24 mouse cellular contexts compared by ENCODE assay signal in the genomic region with DNA sequence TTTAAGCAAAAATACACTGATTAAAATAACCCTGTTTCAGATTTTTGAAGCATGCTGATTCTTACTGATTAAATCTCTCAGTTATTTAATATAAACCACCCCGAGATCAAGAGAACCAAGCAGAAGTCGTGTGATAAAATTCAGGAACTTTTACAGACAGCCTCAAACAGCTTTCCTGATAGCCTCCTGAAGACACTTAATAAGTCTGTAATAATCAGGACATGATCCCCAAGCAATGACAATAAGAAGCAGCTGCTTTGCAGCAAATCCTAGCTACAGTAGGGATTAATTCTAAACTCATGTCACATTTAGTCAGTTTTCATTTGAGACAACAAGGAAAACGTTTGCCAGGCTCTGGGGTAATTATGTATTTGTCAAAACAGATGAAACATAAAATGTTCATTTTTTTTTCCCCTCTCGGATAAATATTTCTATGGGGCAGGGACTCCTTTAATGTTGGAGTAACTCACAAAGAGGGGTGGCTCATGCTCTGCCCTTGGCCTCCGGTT.
"Had no signal": no experiment of that assay in that cellular context is flagged by ENCODE, and none has a peak within 500 bp of the region (broad histone marks: within the 10 kb centered on the region; RNA-seq: fewer than 3 reads in every experiment).

No protein-coding gene starts in this region.

- H3K4me1 ChIP-seq: heart, embryonic 10.5 days; heart, embryonic 12.5 days; hindbrain, embryonic 10.5 days; hindbrain, embryonic 12.5 days; intestine, embryonic 15.5 days; limb, embryonic 10.5 days; limb, embryonic 12.5 days had no signal

- H3K4me3 ChIP-seq: gastrocnemius, adult 2 months; heart, embryonic 10.5 days; heart, embryonic 12.5 days; hindbrain, embryonic 10.5 days; hindbrain, embryonic 12.5 days; intestine, embryonic 15.5 days; layer of hippocampus, adult 2 months; left cerebral cortex, adult 2 months; limb, embryonic 10.5 days; limb, embryonic 12.5 days had no signal

- H3K9me3 ChIP-seq: heart, embryonic 10.5 days; heart, embryonic 12.5 days; hindbrain, embryonic 10.5 days; hindbrain, embryonic 12.5 days; intestine, embryonic 15.5 days; limb, embryonic 10.5 days; limb, embryonic 12.5 days had no signal

- H3K9ac ChIP-seq: heart, embryonic 12.5 days; hindbrain, embryonic 12.5 days; hindbrain, embryonic 14.5 days; intestine, embryonic 15.5 days; limb, embryonic 12.5 days had no signal

- H3K27ac ChIP-seq: gastrocnemius, adult 2 months; heart, embryonic 10.5 days; hindbrain, embryonic 10.5 days; hindbrain, embryonic 12.5 days; hindbrain, embryonic 14.5 days; intestine, embryonic 15.5 days; layer of hippocampus, adult 2 months; left cerebral cortex, adult 2 months; limb, embryonic 10.5 days; limb, embryonic 12.5 days had no signal

- H3K36me3 ChIP-seq: heart, embryonic 10.5 days; heart, embryonic 12.5 days; hindbrain, embryonic 10.5 days; hindbrain, embryonic 12.5 days; intestine, embryonic 15.5 days; limb, embryonic 10.5 days; limb, embryonic 12.5 days had no signal

- H3K4me2 ChIP-seq: heart, embryonic 12.5 days; hindbrain, embryonic 12.5 days; hindbrain, embryonic 14.5 days; intestine, embryonic 15.5 days; limb, embryonic 12.5 days had no signal

- DNase-seq: gastrocnemius, adult 2 months; gastrocnemius, postnatal 10 days; gastrocnemius, postnatal 25 days; heart, adult 18-20 months; heart, postnatal 10 days; heart, postnatal 4 days; kidney, adult 18-20 months; kidney, adult 8-10 months; kidney, postnatal 10 days; kidney, postnatal 25 days; kidney, postnatal 4 days had no signal

- ATAC-seq: hindbrain, embryonic 16.5 days; inflammation-experienced regulatory T-cells, adult 6 months; intestine, embryonic 15.5 days; intestine, postnatal 0 days had no signal

- H3K27me3 ChIP-seq: heart, embryonic 12.5 days; hindbrain, embryonic 12.5 days; intestine, embryonic 15.5 days had no signal
